Mouse (Mus musculus) intestine, embryonic 16.5 days (tissue): ENCODE data around the gene H3f3a. TPM values are rescaled to one million over a fixed set of nuclear protein-coding genes. Genes with fewer than 3 reads are reported as not detected.

Source experiments
- ATAC-seq: fragments of 200-750 bp; cut with Nextera tagmentation; 2 replicates; pipeline ENCODE4 v1.8.0; 2017; ENCODE audit warnings: moderate TSS enrichment, moderate library complexity
- H3K27ac ChIP-seq: fragments of 300-500 bp; sonication (generic); 2 replicates; pipeline ENCODE4 v1.5.1; 2014; ENCODE audit warnings: mild to moderate bottlenecking, low read length
- H3K27me3 ChIP-seq: fragments of 300-500 bp; sonication (generic); replicated peaks from 2 replicates; pipeline ENCODE4 v1.6.1; 2014; ENCODE audit warnings: low read length, control low read depth, mixed read lengths; ENCODE audit not compliant: control insufficient read depth, insufficient read depth
- H3K36me3 ChIP-seq: fragments of 300-500 bp; sonication (generic); 2 replicates; pipeline ENCODE4 v1.6.1; 2014; ENCODE audit warnings: low read length, control low read depth; ENCODE audit not compliant: control insufficient read depth, insufficient read depth
- H3K4me1 ChIP-seq: fragments of 300-500 bp; sonication (generic); 2 replicates; pipeline ENCODE4 v1.6.1; 2014; ENCODE audit warnings: low read length, control low read depth, mixed read lengths; ENCODE audit not compliant: control insufficient read depth, insufficient read depth
- H3K4me2 ChIP-seq: fragments of 300-500 bp; sonication (generic); 2 replicates; pipeline ENCODE4 v1.6.1; 2014; ENCODE audit warnings: low read depth, low read length, control low read depth
- H3K4me3 ChIP-seq: fragments of 300-500 bp; sonication (generic); 2 replicates; pipeline ENCODE4 v1.5.1; 2014; ENCODE audit warnings: mild to moderate bottlenecking, low read length
- H3K9ac ChIP-seq: fragments of 300-500 bp; sonication (generic); 2 replicates; pipeline ENCODE4 v1.6.1; 2014; ENCODE audit warnings: low read depth, low read length
- H3K9me3 ChIP-seq: fragments of 300-500 bp; sonication (generic); 2 replicates; pipeline ENCODE4 v1.6.1; 2016; ENCODE audit warnings: low read length, control low read depth; ENCODE audit not compliant: control insufficient read depth
- WGBS: fragments of 180-500 bp; shearing (Covaris S2); extraction: QIAGEN DNeasy Blood & Tissue Kit; methylation state at CpG from one replicate; pipeline ENCODE4 v1.1.7; 2014; 5-methylcytosine and 5-hydroxymethylcytosine counted together
- polyA plus RNA-seq: library from polyadenylated mRNA; unstranded; fragments of >200 nt; fragmentation: Nextera tagmentation; extraction: Ambion mirVana; gene quantifications from 2 replicates; pipeline ENCODE4 v1.2.1, GENCODE M21; 2015

H3f3a gene
- polyA plus RNA-seq, 1 experiment from 2014 or later = 1,810 TPM

GRCm38 (mm10) chr1:180778403-180778754, 35.4 kb downstream of the H3f3a start:
- H3K36me3 ChIP-seq = no peaks in the 10 kb centered on the region
- ATAC-seq = no peak
- H3K4me3 ChIP-seq = peak overlapping the region; percentile 77
- no peaks in the 10 kb centered on the region; the same call in 1 of the 2 replicates for H3K9me3 ChIP-seq
- H3K27ac ChIP-seq = peak overlapping the region; percentile 100
- H3K27me3 ChIP-seq = no peaks in the 10 kb centered on the region
- peak overlapping the region; percentile 93 for H3K4me2 ChIP-seq
- WGBS = under 1% methylated on average over 13 of the region's 13 CpGs
- peaks cover 27% of the 10 kb centered on the region for H3K4me1 ChIP-seq
- H3K9ac ChIP-seq = peak overlapping the region; percentile 96

- under 1% methylated on average over 56 of the region's 56 CpGs for WGBS
- H3K27me3 ChIP-seq = no peaks in the 10 kb centered on the region
- H3K9me3 ChIP-seq = no peaks in the 10 kb centered on the region; the same call in 1 of the 2 replicates
- peak overlapping the region; percentile 96 for H3K9ac ChIP-seq
- H3K27ac ChIP-seq = peak overlapping the region; percentile 100
- H3K4me2 ChIP-seq = peak overlapping the region; percentile 93
- H3K4me3 ChIP-seq = peak overlapping the region; percentile 77
- H3K36me3 ChIP-seq = no peaks in the 10 kb centered on the region
- peak; percentile 80 for ATAC-seq
- H3K4me1 ChIP-seq = peaks cover 22% of the 10 kb centered on the region
Observed at GRCm38 (mm10) chr1:180777660-180778402, 35.9 kb downstream of the H3f3a start.

DNA sequence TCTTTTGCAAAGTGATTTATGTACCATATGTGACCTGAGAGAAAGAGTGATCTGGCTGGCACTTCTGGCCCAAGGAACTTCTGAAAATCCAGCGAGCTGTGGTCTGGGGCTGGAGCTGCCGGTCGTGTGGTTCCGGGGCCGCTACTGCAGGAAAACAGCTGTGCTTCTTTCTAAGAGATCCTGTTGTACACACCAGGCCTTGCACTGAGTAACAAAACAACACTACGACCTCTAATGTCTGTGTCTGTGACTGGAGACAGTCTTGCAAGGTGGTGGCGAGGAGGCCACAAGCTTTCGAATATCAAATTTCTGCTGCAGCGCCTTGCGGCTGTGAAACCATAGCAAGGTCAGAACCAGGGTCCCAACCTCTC, 36.5 kb downstream of the H3f3a start:
- no peaks in the 10 kb centered on the region for H3K36me3 ChIP-seq
- H3K9me3 ChIP-seq = no peaks in the 10 kb centered on the region; the same call in 1 of the 2 replicates
- no peaks in the 10 kb centered on the region for H3K27me3 ChIP-seq
- H3K4me3 ChIP-seq = peak overlapping the region; percentile 77
- H3K27ac ChIP-seq = peak overlapping the region; percentile 100
- peak overlapping the region; percentile 93 for H3K4me2 ChIP-seq
- peak overlapping the region; percentile 96 for H3K9ac ChIP-seq
- peak; percentile 3 for ATAC-seq
- WGBS = 6% methylated on average over 10 of the region's 10 CpGs
- peaks cover 22% of the 10 kb centered on the region for H3K4me1 ChIP-seq

GRCm38 (mm10) chr1:180776494-180776893, 37.2 kb downstream of the H3f3a start:
- Histone ChIP-seq H3K27ac (peak overlapping the region; percentile 51; the same call in 1 of the 2 replicates), H3K36me3 (no peaks in the 10 kb centered on the region), H3K4me1 (peaks cover 22% of the 10 kb centered on the region), H3K4me3 (no peak overlapping the region), H3K4me2 (no peak overlapping the region), H3K9ac (0 out of 2 replicates have a peak overlapping the region, but pooled peaks have one; percentile 37), H3K27me3 (no peaks in the 10 kb centered on the region), H3K9me3 (no peaks in the 10 kb centered on the region; the same call in 1 of the 2 replicates)
- no peak for ATAC-seq
- 85% methylated on average over 6 of the region's 6 CpGs for WGBS

DNA sequence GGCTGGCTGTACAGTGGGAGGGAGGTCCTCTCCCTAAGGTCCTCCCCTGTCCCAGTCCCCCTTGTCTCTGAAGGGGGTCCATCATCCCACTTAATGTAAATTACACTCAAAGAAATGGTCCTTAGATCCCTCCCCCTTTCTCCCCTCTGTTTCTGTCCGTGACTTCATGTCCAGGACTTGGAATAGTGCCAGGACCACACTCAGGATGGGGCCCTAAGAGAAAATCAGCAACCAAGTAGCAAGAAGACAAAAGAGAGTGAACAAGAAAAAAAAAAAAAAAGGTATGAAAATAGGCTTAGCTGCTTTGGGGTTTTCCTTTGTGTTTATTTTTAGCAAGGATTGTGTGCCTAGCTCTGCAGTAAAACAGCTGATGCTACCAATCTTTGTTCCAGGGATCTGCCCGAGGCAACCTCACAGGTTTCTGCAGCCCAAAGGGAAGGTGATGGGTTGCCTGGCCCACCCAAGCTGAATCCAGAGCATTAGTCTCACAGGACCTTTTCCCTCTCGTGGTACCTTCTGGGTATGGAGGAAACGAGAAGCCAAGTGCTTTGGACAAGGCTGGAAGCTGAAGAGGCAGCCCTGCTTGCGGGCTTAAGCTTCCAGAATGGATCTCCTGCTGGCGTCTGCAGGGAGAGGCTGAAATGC, 37.8 kb downstream of the H3f3a start:
- Histone ChIP-seq H3K9ac (0 out of 2 replicates have a peak overlapping the region, but pooled peaks have one; percentile 37), H3K27me3 (no peaks in the 10 kb centered on the region), H3K4me1 (peaks cover 17% of the 10 kb centered on the region), H3K4me3 (no peak overlapping the region), H3K9me3 (no peaks in the 10 kb centered on the region; the same call in 1 of the 2 replicates), H3K4me2 (no peak overlapping the region), H3K36me3 (no peaks in the 10 kb centered on the region), H3K27ac (peak overlapping the region; percentile 51; the same call in 1 of the 2 replicates)
- WGBS = 57% methylated on average over 6 of the region's 6 CpGs
- no peak for ATAC-seq

- 71% methylated on average over 10 of the region's 10 CpGs for WGBS
- H3K4me3 ChIP-seq = no peak overlapping the region
- peaks cover 16% of the 10 kb centered on the region for H3K4me1 ChIP-seq
- no peaks in the 10 kb centered on the region for H3K36me3 ChIP-seq
- H3K27me3 ChIP-seq = no peaks in the 10 kb centered on the region
- no peaks in the 10 kb centered on the region; the same call in 1 of the 2 replicates for H3K9me3 ChIP-seq
- H3K4me2 ChIP-seq = no peak overlapping the region
- no peak overlapping the region for H3K27ac ChIP-seq
- no peak overlapping the region for H3K9ac ChIP-seq
- ATAC-seq = no peak
Observed at GRCm38 (mm10) chr1:180775317-180775716, 38.4 kb downstream of the H3f3a start.

DNA sequence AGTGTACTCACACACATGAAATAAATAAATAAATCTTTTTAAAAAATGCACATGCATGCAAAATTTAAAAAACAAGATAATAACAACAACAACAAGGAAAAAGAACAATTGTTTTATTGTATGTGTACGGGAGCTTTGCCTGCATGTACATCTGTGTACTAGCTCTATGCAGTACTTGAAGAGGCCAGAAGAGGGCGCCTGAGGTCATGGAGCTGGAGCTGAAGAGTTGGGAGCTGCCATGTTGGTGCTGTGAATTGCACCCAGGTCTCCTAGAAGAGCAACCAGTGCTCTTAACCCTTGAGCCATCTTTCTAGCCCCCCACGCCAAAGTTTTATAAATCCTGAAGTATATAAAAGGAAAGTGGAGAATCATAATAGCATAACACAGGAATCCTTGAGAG, 39.1 kb downstream of the H3f3a start:
- Histone ChIP-seq H3K4me3 (no peak overlapping the region), H3K27ac (no peak overlapping the region), H3K36me3 (no peaks in the 10 kb centered on the region), H3K9me3 (no peaks in the 10 kb centered on the region; the same call in 1 of the 2 replicates), H3K9ac (no peak overlapping the region), H3K27me3 (no peaks in the 10 kb centered on the region), H3K4me2 (no peak overlapping the region), H3K4me1 (peaks cover 16% of the 10 kb centered on the region)
- no peak for ATAC-seq
- WGBS = 59% methylated on average over 3 of the region's 3 CpGs

DNA sequence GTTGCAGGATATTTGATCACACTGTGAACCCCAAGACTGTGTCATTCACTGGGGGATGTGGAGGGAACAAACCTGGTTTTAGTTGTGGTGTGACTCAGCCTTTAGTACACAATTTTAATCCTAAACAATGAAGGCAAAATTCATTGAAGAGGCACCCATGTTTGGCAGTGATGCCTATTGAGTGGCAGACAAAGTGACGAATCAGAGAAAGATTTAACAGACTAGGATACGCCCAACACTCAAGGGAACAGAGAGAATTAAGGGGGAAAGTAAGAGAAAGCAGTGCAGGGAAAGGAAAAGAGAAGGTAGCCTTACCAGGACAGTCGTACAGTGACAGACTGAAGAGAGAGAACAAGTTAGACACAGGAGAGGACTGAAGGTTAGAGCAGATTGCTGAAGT, 41.5 kb downstream of the H3f3a start:
- Histone ChIP-seq H3K4me1 (peaks cover 22% of the 10 kb centered on the region), H3K9ac (no peak overlapping the region), H3K36me3 (no peaks in the 10 kb centered on the region), H3K27me3 (no peaks in the 10 kb centered on the region), H3K4me2 (no peak overlapping the region), H3K27ac (no peak overlapping the region), H3K4me3 (no peak overlapping the region), H3K9me3 (no peaks in the 10 kb centered on the region; the same call in 1 of the 2 replicates)
- no peak for ATAC-seq
- WGBS = 92% methylated on average over 3 of the region's 3 CpGs

DNA sequence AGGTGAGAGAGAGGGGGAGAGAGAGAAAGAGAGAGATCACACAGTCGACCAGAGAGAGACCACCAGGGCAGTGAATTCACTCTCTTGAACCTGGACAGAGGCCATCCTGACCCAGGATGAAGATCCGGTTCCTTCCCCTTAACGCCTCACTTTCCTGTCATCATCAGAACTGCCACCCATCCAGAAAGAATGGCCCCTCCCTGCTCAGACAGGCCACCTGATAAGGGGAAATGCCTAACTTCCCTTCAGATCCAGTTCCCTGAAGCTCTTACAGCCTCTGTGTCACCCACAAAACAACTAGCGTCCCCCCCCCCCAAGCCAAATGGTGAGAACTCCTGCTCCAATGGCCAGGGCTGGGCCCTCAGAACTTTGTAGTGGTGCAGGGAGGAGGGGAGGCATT, 42.0 kb downstream of the H3f3a start:
- WGBS = 67% methylated on average over 4 of the region's 4 CpGs
- H3K4me2 ChIP-seq = no peak overlapping the region
- no peak overlapping the region for H3K27ac ChIP-seq
- H3K27me3 ChIP-seq = no peaks in the 10 kb centered on the region
- H3K4me1 ChIP-seq = peaks cover 24% of the 10 kb centered on the region
- no peak overlapping the region for H3K4me3 ChIP-seq
- no peak for ATAC-seq
- H3K36me3 ChIP-seq = no peaks in the 10 kb centered on the region
- no peaks in the 10 kb centered on the region; the same call in 1 of the 2 replicates for H3K9me3 ChIP-seq
- no peak overlapping the region for H3K9ac ChIP-seq
